Mouse (Mus musculus): Measurements from ENCODE around the gene Gm49711.
"Not testable (repeated sequence)": the region's sequence is repeated elsewhere in the genome, so short reads cannot be mapped to it uniquely, and the experiment has no call there.

The Gm49711 gene

DNA sequence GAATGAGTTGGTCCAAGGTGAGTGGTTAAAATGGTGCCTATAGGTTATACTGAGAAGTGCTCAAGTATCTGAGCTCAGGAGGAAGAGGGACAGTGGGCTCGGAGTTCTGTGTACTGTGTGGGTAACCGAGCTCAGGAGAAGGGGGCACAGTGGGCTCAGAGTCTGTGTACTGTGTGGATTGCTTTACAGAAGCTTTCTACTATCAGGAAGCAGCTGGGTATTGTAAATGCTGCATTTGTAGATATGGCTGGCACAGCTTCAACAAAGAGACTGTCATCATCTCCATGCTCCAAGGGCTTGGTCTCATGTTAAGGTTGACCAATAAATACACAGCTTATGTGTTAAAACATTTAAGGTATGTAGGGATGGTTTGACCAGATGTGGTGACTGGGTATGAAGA is 6.7 kb downstream of the Gm49711 start:
- no peak for DNase-seq

GRCm38 (mm10) chr16:92070338-92070737 is 12.2 kb downstream of the Gm49711 start:
- no peak for DNase-seq

- DNase-seq: no peak
Measured at GRCm38 (mm10) chr16:92076797-92077196, 18.7 kb downstream of the Gm49711 start.

DNA sequence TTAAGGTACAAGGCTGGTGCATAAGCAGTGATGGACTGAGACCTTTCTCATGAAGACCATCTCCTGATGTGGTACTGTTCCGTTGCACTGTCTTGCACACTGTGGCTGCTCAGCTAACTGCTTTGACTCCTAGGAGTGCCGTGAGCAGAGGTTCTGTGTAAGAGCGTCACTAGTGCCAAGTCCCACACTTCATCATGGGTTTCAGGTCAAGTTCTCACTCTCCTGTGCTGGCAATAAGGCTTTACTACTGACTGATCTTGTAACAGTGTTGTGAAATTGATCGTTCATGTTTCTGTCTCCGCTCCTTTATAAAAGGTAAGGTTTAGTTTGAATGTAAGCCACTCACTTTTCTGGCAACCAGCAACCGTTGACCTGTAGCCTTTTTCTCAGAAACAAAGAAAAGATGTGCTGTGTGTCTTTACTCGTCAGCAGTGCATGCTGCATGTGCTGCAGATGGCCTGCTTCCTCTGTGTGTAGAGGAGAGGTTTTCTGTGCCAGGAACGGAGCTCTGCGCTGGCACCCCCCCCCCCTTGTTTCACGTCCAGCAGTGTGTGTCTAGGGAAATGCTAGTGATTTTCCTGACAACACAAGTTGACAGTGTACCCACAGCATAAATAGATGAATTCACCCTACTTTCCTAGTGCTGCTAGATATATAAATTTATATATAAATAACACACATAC is 25.8 kb downstream of the Gm49711 start:
- no peak for DNase-seq

- no peak for DNase-seq
Measured at GRCm38 (mm10) chr16:92089225-92089624, 31.1 kb downstream of the Gm49711 start.

GRCm38 (mm10) chr16:92091876-92092275 is 33.8 kb downstream of the Gm49711 start:
- no peak for DNase-seq

GRCm38 (mm10) chr16:92098351-92099051 is 40.4 kb downstream of the Gm49711 start:
- DNase-seq: no peak

GRCm38 (mm10) chr16:92099598-92099997 is 41.5 kb downstream of the Gm49711 start:
- DNase-seq: no peak

GRCm38 (mm10) chr16:92100111-92100510 is 42.0 kb downstream of the Gm49711 start:
- DNase-seq: peak in 1 of 2 experiments; percentile 45

DNA sequence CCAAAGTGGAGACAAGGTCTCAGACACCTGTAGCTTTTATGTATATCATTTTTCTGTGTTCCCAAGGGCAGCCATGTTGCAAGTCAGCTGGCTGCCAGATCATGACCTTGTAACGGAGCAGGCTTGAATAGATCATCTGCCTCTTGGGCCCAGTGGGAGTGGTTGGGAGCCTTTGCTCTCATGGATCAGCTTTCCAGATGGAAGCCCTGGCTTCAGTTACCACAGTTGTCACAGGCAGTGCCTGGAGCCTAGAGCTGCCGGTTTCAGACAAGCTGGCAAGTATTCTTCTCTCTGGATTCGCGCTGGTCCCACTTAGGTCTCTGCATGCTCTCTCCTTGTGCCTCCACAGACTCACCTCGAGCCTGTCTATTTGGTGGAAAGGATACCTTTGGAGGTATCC is 44.0 kb downstream of the Gm49711 start:
- no peak for DNase-seq

DNA sequence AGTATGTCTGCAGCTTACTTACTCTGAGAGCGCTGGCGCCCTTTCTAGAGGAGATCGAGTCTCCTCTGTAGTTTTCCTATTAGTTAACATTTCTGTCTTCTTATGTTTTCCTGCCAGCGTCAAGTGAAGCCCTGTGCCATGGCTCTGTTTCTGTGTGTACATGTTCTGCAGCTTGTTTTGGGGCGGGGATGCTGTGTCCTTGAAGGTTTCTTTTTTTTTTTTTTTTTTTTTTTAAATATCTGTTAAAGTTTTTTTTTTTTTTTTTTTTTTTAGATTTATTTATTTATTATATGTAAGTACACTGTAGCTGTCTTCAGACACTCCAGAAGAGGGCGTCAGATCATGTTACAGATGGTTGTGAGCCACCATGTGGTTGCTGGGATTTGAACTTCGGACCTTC is 44.8 kb downstream of the Gm49711 start:
- DNase-seq: not testable (repeated sequence)

DNA sequence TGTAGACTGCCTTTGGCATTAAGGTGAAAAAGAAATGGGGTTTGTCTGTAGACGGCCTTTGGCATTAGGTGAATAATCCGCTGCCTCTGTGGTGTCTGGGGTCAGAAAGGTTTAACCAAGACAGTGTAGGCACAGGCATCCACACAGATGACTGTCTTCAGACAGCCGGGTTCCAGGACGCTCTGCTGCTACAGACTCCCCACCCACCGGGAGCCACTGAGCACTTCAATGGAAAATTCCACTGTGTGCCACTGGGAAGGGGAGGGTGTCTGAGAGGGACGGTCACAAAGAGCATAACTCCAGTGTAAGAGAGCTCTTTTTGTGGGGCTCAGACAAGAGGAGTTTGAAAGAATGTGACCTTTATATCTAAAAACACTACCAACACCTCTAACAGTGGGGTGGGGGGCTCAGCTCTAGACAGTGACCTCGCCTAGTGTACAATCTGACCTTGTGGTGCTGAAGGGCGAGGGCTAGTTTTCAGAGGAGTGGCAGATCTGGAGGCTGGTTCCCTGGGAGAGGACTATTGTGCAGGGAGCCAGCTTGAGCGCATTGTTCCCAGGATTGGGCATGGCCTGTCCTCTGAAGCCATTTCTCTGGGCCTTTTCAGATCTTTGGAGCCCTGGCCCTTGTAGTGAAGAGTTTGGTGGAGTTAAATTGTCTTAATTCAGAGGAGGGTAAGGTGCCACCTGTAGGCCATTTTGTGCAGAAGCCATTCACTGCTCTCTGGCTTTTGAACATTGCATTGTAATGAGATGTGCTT is 45.6 kb downstream of the Gm49711 start:
- DNase-seq: no peak

DNA sequence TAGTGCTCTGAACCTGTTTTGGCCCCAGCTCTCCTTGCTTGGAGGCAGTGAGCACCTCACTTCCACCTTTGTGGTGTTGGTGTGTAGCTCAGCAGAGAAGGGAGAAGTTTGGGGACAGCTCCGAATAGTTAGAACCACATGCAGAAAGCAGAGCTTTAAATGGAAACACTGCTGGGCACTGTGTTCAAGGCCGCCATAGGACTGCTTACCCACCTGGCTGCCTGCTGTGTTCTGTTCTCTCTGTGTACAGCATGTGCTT is 46.1 kb downstream of the Gm49711 start:
- DNase-seq: no peak

GRCm38 (mm10) chr16:92104951-92105350 is 46.8 kb downstream of the Gm49711 start:
- no peak for DNase-seq

GRCm38 (mm10) chr16:92105631-92106030 is 47.5 kb downstream of the Gm49711 start:
- DNase-seq: no peak

DNA sequence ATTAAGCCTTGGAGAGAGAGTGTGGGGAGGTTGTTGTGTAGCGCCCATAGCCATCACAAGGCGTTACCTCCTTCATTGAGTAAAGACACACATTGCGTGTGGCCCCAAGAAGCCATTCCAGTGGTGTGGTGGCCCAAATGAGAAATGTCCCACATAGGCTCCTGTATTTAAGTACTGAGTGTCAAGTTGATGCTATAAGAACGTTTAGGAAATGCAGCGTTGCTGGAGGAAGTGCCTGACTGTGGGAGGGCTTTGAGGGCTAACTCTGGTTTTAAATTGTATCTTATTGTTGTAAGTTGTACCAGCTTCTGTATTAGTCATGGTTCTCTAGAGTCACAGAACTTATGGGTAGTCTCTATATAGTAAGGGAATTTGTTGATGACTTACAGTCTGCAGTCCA is 49.2 kb downstream of the Gm49711 start:
- no peak for DNase-seq

- DNase-seq: peak; percentile 71 to 77
Measured at GRCm38 (mm10) chr16:92114706-92115241, 56.7 kb downstream of the Gm49711 start.

- peak; percentile 56 to 62 for DNase-seq
Measured at GRCm38 (mm10) chr16:92115611-92116421, 57.7 kb downstream of the Gm49711 start.

DNA sequence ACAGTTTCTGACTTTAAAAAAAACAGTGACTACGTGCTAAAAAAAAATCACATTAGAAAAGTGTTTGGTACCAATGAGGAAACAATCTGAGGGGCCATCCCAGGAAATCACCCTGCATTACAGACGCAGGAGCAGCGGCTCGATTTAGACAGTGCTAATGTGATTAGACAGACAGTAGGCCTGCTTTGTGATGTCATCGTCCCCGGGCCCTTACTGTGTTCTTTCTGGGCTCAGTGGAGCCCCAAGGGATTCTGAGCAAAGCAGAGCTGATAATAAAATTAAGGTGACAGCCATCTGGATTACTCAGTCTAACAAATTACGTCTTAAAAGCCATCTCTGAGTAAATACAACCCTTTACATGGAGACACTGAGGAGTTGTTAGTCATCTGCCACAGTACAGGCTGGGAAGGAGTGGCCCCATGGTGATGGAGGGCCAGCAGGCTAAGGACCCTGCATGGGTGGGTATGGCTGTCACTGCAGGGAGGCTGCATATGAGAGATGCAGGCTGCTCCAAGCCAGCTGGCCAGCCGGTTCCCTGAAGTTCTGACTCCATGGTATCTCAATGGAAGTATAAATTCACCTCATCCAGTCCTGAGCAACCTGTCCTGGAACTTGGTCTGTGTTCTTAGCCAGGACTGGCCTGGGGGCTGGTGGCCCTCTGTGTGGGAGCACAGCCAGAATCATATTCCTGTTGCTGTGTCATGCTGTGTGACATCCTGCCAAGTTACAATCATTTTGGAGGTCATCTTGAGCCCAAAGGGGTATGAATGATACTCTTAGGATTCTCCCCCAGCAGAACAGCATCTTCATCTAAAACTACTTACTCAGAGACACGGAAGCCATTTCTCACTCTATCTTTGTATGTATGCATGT is 59.5 kb downstream of the Gm49711 start:
- no peak for DNase-seq

DNA sequence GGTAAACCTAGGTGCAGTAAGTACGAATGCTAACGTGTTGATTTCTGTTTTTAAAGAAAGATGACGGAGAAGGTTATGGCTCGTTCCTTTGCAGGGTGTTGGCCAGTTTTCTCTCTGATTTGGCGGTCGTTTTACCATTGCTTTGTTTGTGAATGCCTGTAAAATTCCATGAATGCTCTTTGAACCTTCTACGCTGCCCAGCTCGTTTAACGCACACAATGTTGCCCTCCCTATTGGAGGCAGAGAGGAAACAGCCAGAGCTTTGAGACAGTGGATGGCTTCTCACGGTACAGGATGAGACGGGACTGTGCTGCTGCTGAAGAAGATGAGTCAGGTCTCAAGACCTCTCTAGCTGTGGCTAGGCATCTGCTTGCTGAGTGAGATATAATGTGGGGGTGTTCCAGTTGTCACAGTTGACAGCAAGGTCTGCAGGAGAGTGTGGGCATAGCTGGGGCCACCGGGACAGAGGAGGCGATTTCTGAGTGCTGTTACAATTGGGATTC is 60.9 kb downstream of the Gm49711 start:
- DNase-seq: no peak

DNA sequence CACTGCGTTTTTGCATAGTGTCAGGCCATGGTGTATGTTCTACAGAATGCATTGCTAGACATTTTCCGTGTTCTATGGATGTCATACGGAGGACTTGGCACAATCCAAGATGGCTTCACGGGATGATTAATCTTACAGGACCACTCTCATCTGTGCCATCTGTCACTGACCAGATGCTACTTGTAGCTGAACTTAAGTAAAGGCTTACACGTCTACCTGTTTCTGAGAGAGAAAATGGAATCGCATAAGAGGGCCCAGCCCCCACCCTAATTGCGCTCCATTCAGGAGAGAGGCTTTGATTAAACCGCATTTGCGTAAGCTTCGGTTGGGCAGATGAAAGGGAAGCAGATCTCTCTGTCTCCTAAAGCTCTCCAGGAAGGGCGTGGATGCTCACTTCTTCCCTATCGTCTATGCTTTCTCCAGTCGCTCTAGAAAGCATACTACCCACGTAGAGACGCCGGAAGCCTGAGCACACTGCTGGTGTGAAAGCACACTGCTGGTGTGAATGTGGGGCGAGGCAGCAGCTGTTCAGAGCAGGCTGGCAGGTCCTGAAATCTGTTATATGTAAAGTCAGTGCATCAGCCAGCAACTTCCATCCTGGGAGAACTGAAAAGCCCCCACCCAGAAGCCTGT is 62.9 kb downstream of the Gm49711 start:
- no peak for DNase-seq

Data from cerebellum, postnatal 14 days (tissue).